Mouse (Mus musculus) bone marrow macrophage, adult 2 months (primary cell): Measurements from ENCODE around the gene Nos1.

Experiments
- CTCF ChIP-seq: IDR thresholded peaks from 2 replicates; pipeline ENCODE4 v1.5.1; 2012; ENCODE audit warnings: low read depth, mild to moderate bottlenecking, low read length, moderate library complexity
- POLR2A ChIP-seq: IDR thresholded peaks from 2 replicates; pipeline ENCODE4 v1.6.1; 2012; ENCODE audit warnings: mild to moderate bottlenecking, low read depth, low read length, borderline replicate concordance

GRCm38 (mm10) chr5:117976263-117976656 is 195.4 kb downstream of the Nos1 start:
- TF ChIP-seq CTCF (no peak), POLR2A (no peak)
